Mouse (Mus musculus): ENCODE data around the gene Ctso.

GRCm38 (mm10) chr3:81931695-81932094, 706 bp upstream of the Ctso start:
- TF ChIP-seq CTCF (IDR thresholded peaks at IDR 0.05; ENCODE audit: low read depth, low read length) (no peak), GATA1 (IDR thresholded peaks at IDR 0.05; ENCODE audit: borderline replicate concordance, low read length) (no peak), TAL1 (conservative IDR thresholded peaks at IDR 0.05; ENCODE audit: low read depth, low read length) (no peak), GATA2 (IDR thresholded peaks at IDR 0.05; ENCODE audit: borderline replicate concordance, low read depth, low read length) (no peak), POLR2AphosphoS5 (IDR thresholded peaks at IDR 0.05; ENCODE audit: insufficient replicate concordance, low read depth, low read length) (no peak)
